Mouse (Mus musculus) heart, postnatal 10 days (tissue): ENCODE data around the gene Gm7138. TPM values are rescaled to one million over a fixed set of nuclear protein-coding genes. Genes with fewer than 3 reads are reported as not detected.
"Not testable (repeated sequence)": the region's sequence is repeated elsewhere in the genome, so short reads cannot be mapped to it uniquely, and the experiment has no call there.

Experiments
- DNase-seq, 2 experiments: peaks; one replicate each; pipeline ENCODE4 v3.0.0; 2021
- intact Hi-C: fragments of 180-260 bp; cut with DNase I; formaldehyde crosslinking; loops from one replicate; pipeline ENCODE4 v1.15.1; 2025
- total RNA-seq, 2 experiments: library from RNA; stranded (reverse); gene quantifications; 2 replicates each; pipeline ENCODE4 v1.2.3; 2021

Gm7138 gene
- total RNA-seq = not detected

- DNase-seq, intact Hi-C loops: not testable (repeated sequence)
Measured at GRCm38 (mm10) chr10:77776844-77777243, at the start of gene Gm7138. Gene Gm7138, minus strand, starts transcription at chr10:77776944.

DNA sequence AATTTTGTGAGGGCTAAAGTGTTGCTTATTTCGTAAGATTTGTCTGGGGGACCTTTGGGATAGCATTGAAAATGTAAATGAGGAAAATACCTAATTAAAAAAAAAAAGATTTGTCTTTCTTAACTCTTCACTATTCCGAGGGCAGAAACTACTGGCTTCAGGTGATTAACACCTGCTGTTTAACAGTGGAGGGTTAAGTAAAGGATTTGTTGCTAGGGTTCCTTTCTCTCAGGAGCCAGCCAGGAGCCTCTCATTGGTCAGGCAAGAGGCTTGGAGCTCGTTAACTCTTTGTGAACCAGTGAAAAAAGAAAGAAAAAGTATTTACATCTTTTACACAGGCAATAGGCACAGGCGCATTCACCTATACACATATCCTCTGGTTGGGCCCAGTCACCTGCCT is 42.5 kb upstream of the Gm7138 start:
- intact Hi-C loops = loop anchor here (5.0 kb wide), 1 partner anchor 192 kb away; no protein-coding TSS in a partner anchor

GRCm38 (mm10) chr10:77818523-77818922 is 41.8 kb upstream of the Gm7138 start:
- intact Hi-C loops = loop anchor here (5.0 kb wide), 1 partner anchor 191 kb away; no protein-coding TSS in a partner anchor
- no peak for DNase-seq

More for the DNA sequence above, 42.5 kb upstream of the Gm7138 start:
- no peak for DNase-seq

DNA sequence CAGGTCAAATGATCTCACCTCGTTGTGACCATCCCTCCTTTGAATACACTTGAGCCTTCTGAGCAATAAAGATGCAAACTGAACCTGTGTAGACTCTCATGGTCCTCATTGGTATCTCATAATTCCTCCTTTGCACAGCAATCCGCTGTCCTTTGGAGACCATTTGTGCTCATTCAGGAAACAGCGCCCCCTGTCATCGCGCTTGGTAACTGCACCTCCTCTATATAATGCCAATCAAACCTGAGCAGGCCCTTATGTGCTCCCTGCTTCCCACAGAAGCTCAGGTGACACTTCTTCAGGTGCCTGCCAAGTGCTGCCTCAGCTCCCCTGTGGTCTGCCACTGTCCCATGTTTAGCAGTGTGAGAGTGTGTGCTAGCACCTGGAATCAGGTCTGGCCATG is 38.8 kb upstream of the Gm7138 start:
- DNase-seq = peak; percentile 7 to 44
- intact Hi-C loops = loop anchor here (5.0 kb wide), 1 partner anchor 188 kb away; no protein-coding TSS in a partner anchor

DNA sequence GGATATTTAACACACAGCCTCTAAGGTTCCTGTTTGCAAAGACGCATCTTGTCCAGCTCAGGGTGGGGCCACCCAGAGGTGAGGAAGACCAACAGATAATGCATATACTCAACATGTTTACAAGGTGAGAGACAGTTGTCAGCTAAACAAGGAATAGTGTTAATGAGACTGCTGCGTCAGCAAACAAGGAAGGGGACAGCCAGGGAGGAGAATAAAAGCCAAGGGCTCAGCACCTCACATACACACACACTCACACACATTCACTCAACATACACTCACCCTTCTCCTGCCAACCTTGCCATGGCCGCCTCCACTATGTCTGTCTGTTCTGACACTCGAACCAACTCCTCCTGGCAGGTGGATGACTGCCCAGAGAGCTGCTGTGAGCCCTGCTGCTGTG is 37.6 kb upstream of the Gm7138 start, which contains the start of gene Gm2696:
Gm2696 (plus strand) TSS at position 301 of the 400 bp plus-strand sequence.
- DNase-seq = no peak
- intact Hi-C loops = no loop called here

DNA sequence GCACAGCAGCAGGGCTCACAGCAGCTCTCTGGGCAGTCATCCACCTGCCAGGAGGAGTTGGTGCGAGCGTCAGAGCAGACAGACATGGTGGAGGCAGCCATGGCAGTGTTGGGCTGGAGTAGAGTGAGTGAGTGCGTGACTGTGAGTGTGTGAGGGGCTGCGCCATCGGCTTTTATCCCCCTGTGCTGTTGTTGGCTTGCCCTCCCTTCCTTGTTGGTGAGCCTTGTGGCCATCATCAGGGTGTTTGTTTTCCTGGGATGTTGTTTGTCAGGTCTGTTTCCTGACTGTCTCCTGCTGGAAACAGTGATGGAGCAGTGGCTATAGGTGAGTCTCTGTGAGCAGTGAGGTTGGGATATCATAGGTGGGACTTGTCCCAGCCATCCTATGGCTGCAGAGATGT is 35.0 kb upstream of the Gm7138 start, which contains the start of gene Gm9507:
Gm9507 (minus strand) TSS at position 101 of the 400 bp plus-strand sequence.
- intact Hi-C loops = no loop called here
- DNase-seq = no peak

- no peak for DNase-seq
- intact Hi-C loops = no loop called here
Measured at GRCm38 (mm10) chr10:77804095-77804494, 27.4 kb upstream of the Gm7138 start.

DNA sequence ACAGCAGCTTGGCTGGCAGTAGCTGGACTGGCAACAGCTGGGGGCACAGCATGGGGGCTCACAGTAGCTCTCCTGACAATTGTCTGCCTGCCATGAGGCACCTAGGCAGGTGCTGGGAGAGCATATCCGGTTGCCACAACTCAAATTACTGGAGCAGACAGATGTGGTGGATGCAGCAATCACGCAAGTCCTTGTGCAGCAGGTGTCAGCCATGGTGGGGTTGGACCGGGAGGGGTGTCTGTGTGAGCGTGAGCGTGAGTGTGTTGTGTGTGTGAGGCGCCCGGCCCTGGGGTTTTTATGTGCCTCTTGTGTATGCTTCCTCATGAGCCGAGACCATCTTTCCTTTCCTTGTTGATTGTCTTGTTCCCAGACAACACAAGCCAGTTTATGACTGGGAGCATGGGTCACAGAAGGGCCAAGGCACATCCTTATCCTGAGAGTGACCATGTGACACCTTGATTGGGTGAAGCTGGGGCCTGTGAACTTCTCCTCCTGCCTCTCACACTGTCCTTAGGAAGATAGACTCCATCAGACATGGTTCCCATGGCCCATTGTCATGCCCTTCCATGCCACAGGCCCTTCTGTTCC is 22.3 kb upstream of the Gm7138 start, which contains the start of gene Gm19668:
Gm19668 (minus strand) TSS at position 213 of the 588 bp plus-strand sequence.
- intact Hi-C loops = no loop called here
- DNase-seq = no peak

DNA sequence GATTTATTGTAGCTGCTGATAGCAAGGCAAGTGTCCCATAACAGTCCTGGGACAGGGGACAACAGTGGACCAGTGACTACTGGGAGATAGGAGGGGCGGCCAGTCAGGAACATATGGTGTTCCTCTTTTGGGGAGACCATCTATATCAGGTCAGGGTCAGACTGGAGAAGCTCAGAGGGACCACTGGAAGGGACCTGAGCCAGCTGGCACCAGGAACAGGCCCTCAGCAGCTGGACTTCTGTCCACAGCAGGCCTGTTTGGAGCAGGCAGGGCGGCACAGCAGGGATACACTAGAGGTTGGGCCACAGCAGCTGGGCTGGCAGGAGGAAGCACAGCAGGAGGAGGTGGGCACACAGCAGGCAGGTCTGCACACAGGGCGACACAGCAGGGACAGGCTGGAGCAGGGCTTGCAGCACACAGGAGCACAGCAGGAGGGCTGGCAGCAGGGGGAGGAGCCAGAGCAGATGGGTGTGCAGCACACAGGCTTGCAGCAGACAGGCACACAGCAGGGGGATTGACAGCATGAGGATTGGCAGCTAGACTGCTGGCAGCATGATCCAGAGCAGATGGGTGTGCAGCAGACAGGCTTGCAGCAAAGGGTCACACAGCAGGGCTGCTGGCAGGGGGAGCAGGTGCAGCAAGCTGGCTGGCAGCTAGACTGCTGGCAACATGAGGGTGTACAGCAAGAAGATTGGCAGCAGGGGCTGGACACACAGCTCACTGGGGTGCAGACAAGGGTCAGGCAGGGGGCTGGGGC is 21.6 kb upstream of the Gm7138 start:
- intact Hi-C loops = not testable (repeated sequence)
- DNase-seq = peak; percentile 31 to 50

DNA sequence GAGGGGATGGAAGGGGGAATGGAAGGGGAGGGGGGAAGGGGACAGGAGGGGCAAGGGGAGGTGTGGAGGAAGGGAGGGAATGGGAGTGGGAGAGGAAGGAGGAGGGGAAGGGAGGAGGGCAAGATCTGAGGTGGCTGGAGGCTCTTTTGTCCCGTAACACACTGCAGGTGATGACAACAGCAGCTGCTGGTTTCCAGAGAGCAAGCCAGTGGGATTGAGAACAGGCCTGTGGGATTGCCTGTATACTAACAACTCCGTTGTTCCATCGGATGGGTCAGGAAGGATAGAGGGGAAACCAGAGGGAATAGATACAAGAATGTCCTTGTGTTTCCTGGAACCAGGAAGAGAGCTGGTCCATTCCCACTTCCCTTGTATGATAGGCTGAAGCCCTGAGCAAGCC is 20.9 kb upstream of the Gm7138 start:
- intact Hi-C loops = no loop called here
- peak; percentile 44 to 50 for DNase-seq

- intact Hi-C loops = no loop called here
- DNase-seq = peak in 1 of 2 experiments; percentile 29
Measured at GRCm38 (mm10) chr10:77794976-77795375, 18.2 kb upstream of the Gm7138 start, which contains the start of gene Gm9639. Gene Gm9639, minus strand, starts transcription at chr10:77795076.

- intact Hi-C loops = loop anchor here (10.0 kb wide), 1 partner anchor 126 kb away; no protein-coding TSS in a partner anchor
- no peak for DNase-seq
Measured at GRCm38 (mm10) chr10:77788621-77789020, 11.9 kb upstream of the Gm7138 start.

GRCm38 (mm10) chr10:77787876-77788275 is 11.1 kb upstream of the Gm7138 start, which contains the start of gene Gm7137:
Gene Gm7137, minus strand, starts transcription at chr10:77788200.
- peak; percentile 47 to 55 for DNase-seq

GRCm38 (mm10) chr10:77783396-77783795 is 6.7 kb upstream of the Gm7138 start:
- DNase-seq = not testable (repeated sequence)
- intact Hi-C loops = loop anchor here (10.0 kb wide), 1 partner anchor 131 kb away; no protein-coding TSS in a partner anchor

More at GRCm38 (mm10) chr10:77787876-77788275, 11.1 kb upstream of the Gm7138 start, which contains the start of gene Gm7137:
- intact Hi-C loops = loop anchor here (10.0 kb wide), 1 partner anchor 127 kb away; no protein-coding TSS in a partner anchor

- DNase-seq = not testable (repeated sequence)
- intact Hi-C loops = loop anchor here (10.0 kb wide), 1 partner anchor 132 kb away; no protein-coding TSS in a partner anchor
Measured at GRCm38 (mm10) chr10:77782442-77782841, 5.7 kb upstream of the Gm7138 start, which contains the start of gene Gm3250. Gene Gm3250, minus strand, starts transcription at chr10:77782542.

DNA sequence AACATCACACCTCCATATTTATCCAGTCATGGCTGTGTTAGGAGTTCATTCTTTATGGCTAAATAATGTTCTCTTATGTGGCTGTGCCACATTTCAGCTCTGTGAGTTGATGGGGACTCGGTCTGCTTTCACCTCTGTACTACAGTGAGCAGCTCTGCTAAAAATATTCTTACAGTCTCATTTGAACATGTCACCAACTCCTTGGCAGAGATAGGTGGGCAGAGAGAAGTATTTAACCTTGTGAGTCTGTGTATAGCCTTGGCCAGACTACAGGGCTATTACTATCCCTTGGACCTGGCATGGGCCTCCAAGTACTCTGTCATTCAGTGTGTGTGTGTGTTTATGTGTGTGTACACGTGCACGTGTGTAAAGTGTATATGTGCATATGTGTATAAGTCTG is 4.6 kb downstream of the Gm7138 start:
- intact Hi-C loops, DNase-seq: not testable (repeated sequence)

GRCm38 (mm10) chr10:77771225-77771624 is 5.5 kb downstream of the Gm7138 start, which contains the start of gene Gm3238:
Gene Gm3238, minus strand, starts transcription at chr10:77771325.
- intact Hi-C loops, DNase-seq: not testable (repeated sequence)

DNA sequence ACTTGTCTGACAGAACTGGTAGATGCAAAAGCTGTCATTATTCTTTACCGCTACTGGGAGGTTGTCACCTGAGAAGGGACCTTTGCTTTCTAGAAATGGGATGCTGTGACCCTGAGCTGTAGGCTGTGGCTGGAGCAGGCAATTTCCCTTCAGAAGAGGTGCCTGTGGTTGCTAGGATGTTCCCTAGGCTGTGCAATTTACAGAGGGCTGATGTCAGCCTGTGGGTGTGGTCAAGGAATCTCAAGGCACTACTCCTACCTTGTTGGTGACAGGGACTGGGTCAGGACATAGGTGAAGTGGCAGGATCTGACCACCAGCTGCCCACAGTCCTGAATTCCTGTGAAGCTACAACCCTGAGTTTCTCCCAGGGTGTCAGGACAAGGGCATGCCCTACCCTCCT is 7.0 kb downstream of the Gm7138 start:
- no peak for DNase-seq
- intact Hi-C loops = no loop called here

DNA sequence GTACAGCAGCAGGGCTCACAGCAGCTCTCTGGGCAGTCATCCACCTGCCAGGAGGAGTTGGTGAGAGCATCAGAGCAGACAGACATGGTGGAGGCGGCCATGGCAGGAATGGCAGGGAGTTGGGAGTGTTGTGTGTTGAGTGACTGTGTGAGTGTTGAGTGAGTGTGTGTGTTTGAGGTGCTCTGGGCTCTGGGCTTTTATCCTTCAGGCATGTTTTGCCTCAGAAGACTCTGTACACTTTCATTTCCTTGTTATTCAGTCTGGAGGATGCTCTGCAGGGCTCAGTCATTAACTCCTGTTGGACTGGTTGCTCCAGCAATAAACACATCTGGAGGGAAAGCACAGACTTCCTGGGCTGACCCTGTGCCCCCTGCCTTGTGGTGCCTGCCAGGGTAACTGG is 17.2 kb downstream of the Gm7138 start, which contains the start of gene Gm3233:
Gm3233 (minus strand) TSS at position 101 of the 400 bp plus-strand sequence.
- intact Hi-C loops, DNase-seq: not testable (repeated sequence)

GRCm38 (mm10) chr10:77753448-77753847 is 23.3 kb downstream of the Gm7138 start:
- intact Hi-C loops = no loop called here
- DNase-seq = no peak

- intact Hi-C loops, DNase-seq: not testable (repeated sequence)
Measured at GRCm38 (mm10) chr10:77752312-77752711, 24.4 kb downstream of the Gm7138 start.
